Comparison of ENCODE assay signal across 8 mouse cellular contexts in genomic region chr5:36747071-36747470, GRCm38 (mm10). TPM values are rescaled to one million over a fixed set of nuclear protein-coding genes. Genes with fewer than 3 reads are reported as not detected.
DNase-seq lines count a peak whose midpoint lies in the region; ATAC-seq and TF ChIP-seq lines count a peak whose summit lies in the region.

No protein-coding gene starts in this region.

- H3K27me3 ChIP-seq in heart, embryonic 15.5 days: no peaks in the 10 kb centered on the region
- H3K27me3 ChIP-seq in hindbrain, embryonic 13.5 days: peaks cover 8% of the 10 kb centered on the region
- H3K27me3 ChIP-seq in midbrain, embryonic 10.5 days (ENCODE audit: low read depth, poor library complexity, severe bottlenecking): no peaks in the 10 kb centered on the region

- intact Hi-C loops in heart, postnatal 25 days (cut with DNase I): loop anchor here (10.0 kb wide), 1 partner anchor 162 kb away; no protein-coding TSS in a partner anchor

- H3K4me3 ChIP-seq in heart, embryonic 15.5 days: peak overlapping the region; percentile 75; the same call in 1 of the 2 replicates
- peak overlapping the region; percentile 56 for H3K4me3 ChIP-seq in bone marrow macrophage, adult 2 months (ENCODE audit: insufficient read depth, low read length)
- peak overlapping the region; percentile 99 for H3K4me3 ChIP-seq in hindbrain, embryonic 13.5 days
- peak overlapping the region; percentile 99 for H3K4me3 ChIP-seq in midbrain, embryonic 10.5 days

- no peak for TF ChIP-seq CTCF in bone marrow macrophage, adult 2 months (IDR thresholded peaks at IDR 0.05; ENCODE audit: low read depth, low read length)

- no peaks in the 10 kb centered on the region for H3K36me3 ChIP-seq in heart, embryonic 15.5 days
- peaks cover 3% of the 10 kb centered on the region; the same call in 1 of the 2 replicates for H3K36me3 ChIP-seq in hindbrain, embryonic 13.5 days
- no peaks in the 10 kb centered on the region for H3K36me3 ChIP-seq in midbrain, embryonic 10.5 days

- no peak overlapping the region for H3K27ac ChIP-seq in heart, embryonic 15.5 days
- H3K27ac ChIP-seq in bone marrow macrophage, adult 2 months (ENCODE audit: insufficient read depth, low read depth, low read length): no peak overlapping the region
- no peak overlapping the region for H3K27ac ChIP-seq in hindbrain, embryonic 13.5 days
- no peak overlapping the region for H3K27ac ChIP-seq in midbrain, embryonic 10.5 days (replicated peaks)

- WGBS in heart, embryonic 15.5 days: 74% methylated on average over 7 of the region's 7 CpGs
- 88% methylated on average over 7 of the region's 7 CpGs for WGBS in hindbrain, embryonic 13.5 days
- 90% methylated on average over 7 of the region's 7 CpGs for WGBS in midbrain, embryonic 10.5 days

- no peak overlapping the region for H3K9ac ChIP-seq in heart, embryonic 15.5 days
- 0 out of 2 replicates have a peak overlapping the region, but pooled peaks have one; percentile 3 for H3K9ac ChIP-seq in hindbrain, embryonic 13.5 days

- ATAC-seq in heart, embryonic 15.5 days (replicated peaks; ENCODE audit: insufficient number of reproducible peaks, insufficient read depth, low FRiP score, low read depth): no peak
- ATAC-seq in hindbrain, embryonic 13.5 days (ENCODE audit: low FRiP score): no peak

- DNase-seq in heart, postnatal 25 days (ENCODE audit: low spot score): no peak
- DNase-seq in midbrain, embryonic 10.5 days (ENCODE audit: low spot score): no peak
- no peak for DNase-seq in right cerebral cortex, postnatal 25 days
- no peak for DNase-seq in urinary bladder, postnatal 10 days (ENCODE audit: low spot score)
- no peak for DNase-seq in right cerebral cortex, postnatal 14 days

- peaks cover 20% of the 10 kb centered on the region for H3K4me1 ChIP-seq in heart, embryonic 15.5 days (replicated peaks)
- peaks cover 26% of the 10 kb centered on the region for H3K4me1 ChIP-seq in bone marrow macrophage, adult 2 months (ENCODE audit: control insufficient read depth, insufficient read depth, low read length)
- peaks cover 19% of the 10 kb centered on the region for H3K4me1 ChIP-seq in hindbrain, embryonic 13.5 days (replicated peaks)
- peaks cover 28% of the 10 kb centered on the region for H3K4me1 ChIP-seq in midbrain, embryonic 10.5 days

- peak overlapping the region; percentile 93 for H3K4me2 ChIP-seq in heart, embryonic 15.5 days
- peak overlapping the region; percentile 98 for H3K4me2 ChIP-seq in hindbrain, embryonic 13.5 days

- no peak for TF ChIP-seq POLR2A in bone marrow macrophage, adult 2 months (IDR thresholded peaks at IDR 0.05; ENCODE audit: borderline replicate concordance, low read depth, low read length)

- H3K9me3 ChIP-seq in heart, embryonic 15.5 days (replicated peaks): no peaks in the 10 kb centered on the region
- no peaks in the 10 kb centered on the region for H3K9me3 ChIP-seq in hindbrain, embryonic 13.5 days
- no peaks in the 10 kb centered on the region for H3K9me3 ChIP-seq in midbrain, embryonic 10.5 days (replicated peaks)

RNA-seq across cellular contexts. Expression of gene Bloc1s4, which starts 1.4 kb away (rescaled TPM):
- polyA plus RNA-seq in heart, embryonic 15.5 days (2015; fragmentation: Nextera tagmentation; extraction: Ambion mirVana): 18.2 and 20.4 TPM in 2 replicates
- 10 to 100 TPM; 12.9 to 13.0 TPM for total RNA-seq in heart, postnatal 25 days (2021)
- polyA plus RNA-seq in bone marrow macrophage, adult 2 months (2012; ENCODE audit: insufficient read depth, insufficient read length, missing spikeins): 16.8 and 16.9 TPM in 2 replicates
- polyA plus RNA-seq in hindbrain, embryonic 13.5 days (2015; fragmentation: Nextera tagmentation; extraction: Ambion mirVana): 25.2 and 27.1 TPM in 2 replicates
- polyA plus RNA-seq in midbrain, embryonic 10.5 days (2016; fragmentation: Nextera tagmentation; extraction: Ambion mirVana): 21.1 and 23.5 TPM in 2 replicates

RNA-seq across cellular contexts. Expression of gene Mrfap1, which starts 49.5 kb away (rescaled TPM):
- 329 and 331 TPM in 2 replicates for polyA plus RNA-seq in heart, embryonic 15.5 days (2015; fragmentation: Nextera tagmentation; extraction: Ambion mirVana)
- total RNA-seq in heart, postnatal 25 days (2021): 100 to 1,000 TPM; 276 to 303 TPM
- 280 and 308 TPM in 2 replicates for polyA plus RNA-seq in bone marrow macrophage, adult 2 months (2012; ENCODE audit: insufficient read depth, insufficient read length, missing spikeins)
- polyA plus RNA-seq in hindbrain, embryonic 13.5 days (2015; fragmentation: Nextera tagmentation; extraction: Ambion mirVana): 294 and 302 TPM in 2 replicates
- polyA plus RNA-seq in midbrain, embryonic 10.5 days (2016; fragmentation: Nextera tagmentation; extraction: Ambion mirVana): 443 and 463 TPM in 2 replicates

RNA-seq across cellular contexts. Expression of gene D5Ertd579e, which starts 51.2 kb away (rescaled TPM):
- 23.2 and 23.7 TPM in 2 replicates for polyA plus RNA-seq in heart, embryonic 15.5 days (2015; fragmentation: Nextera tagmentation; extraction: Ambion mirVana)
- total RNA-seq in heart, postnatal 25 days (2021): 10 to 100 TPM; 79.8 to 91.2 TPM
- 32.3 and 34.0 TPM in 2 replicates for polyA plus RNA-seq in bone marrow macrophage, adult 2 months (2012; ENCODE audit: insufficient read depth, insufficient read length, missing spikeins)
- 33.6 and 34.6 TPM in 2 replicates for polyA plus RNA-seq in hindbrain, embryonic 13.5 days (2015; fragmentation: Nextera tagmentation; extraction: Ambion mirVana)
- polyA plus RNA-seq in midbrain, embryonic 10.5 days (2016; fragmentation: Nextera tagmentation; extraction: Ambion mirVana): 23.7 and 29.3 TPM in 2 replicates
